Mouse (Mus musculus) forebrain, embryonic 10.5 days (tissue): Measurements from ENCODE around the gene Rpap1. TPM values are rescaled to one million over a fixed set of nuclear protein-coding genes. Genes with fewer than 3 reads are reported as not detected.
A peak's percentile ranks its signal among the peaks of the same experiment; 100 is the strongest.

Source experiments
- DNase-seq: peaks from one replicate; pipeline ENCODE4 v3.0.0-alpha.2; 2017; ENCODE audit warnings: low spot score; ENCODE audit errors: extremely low spot score
- H3K27ac ChIP-seq: fragments of 300-500 bp; sonication (generic); 2 replicates; pipeline ENCODE4 v1.5.1; 2016; ENCODE audit warnings: mild to moderate bottlenecking
- H3K27me3 ChIP-seq: fragments of 300-500 bp; sonication (generic); 2 replicates; pipeline ENCODE4 v1.6.1; 2016; ENCODE audit warnings: mild to moderate bottlenecking; ENCODE audit not compliant: poor library complexity, severe bottlenecking
- H3K36me3 ChIP-seq: fragments of 300-500 bp; sonication (generic); replicated peaks from 2 replicates; pipeline ENCODE4 v1.6.1; 2016; ENCODE audit warnings: mild to moderate bottlenecking, moderate library complexity
- H3K4me1 ChIP-seq: fragments of 300-500 bp; sonication (generic); 2 replicates; pipeline ENCODE4 v1.6.1; 2016
- H3K4me3 ChIP-seq: fragments of 300-500 bp; sonication (generic); 2 replicates; pipeline ENCODE4 v1.5.1; 2016; ENCODE audit warnings: mild to moderate bottlenecking, moderate library complexity
- H3K9me3 ChIP-seq: fragments of 300-500 bp; sonication (generic); 2 replicates; pipeline ENCODE4 v1.6.1; 2016; ENCODE audit warnings: mild to moderate bottlenecking, moderate library complexity
- WGBS: fragments of 180-500 bp; shearing (Covaris S2); methylation state at CpG from one replicate; pipeline ENCODE4 v1.1.7; 2016; 5-methylcytosine and 5-hydroxymethylcytosine counted together
- polyA plus RNA-seq: library from polyadenylated mRNA; unstranded; fragments of >200 nt; fragmentation: Nextera tagmentation; extraction: Ambion mirVana; gene quantifications from 2 replicates; pipeline ENCODE4 v1.2.1, GENCODE M21; 2016

Gene Rpap1
- 42.3 and 43.5 TPM in 2 replicates for polyA plus RNA-seq

- WGBS: under 1% methylated on average over 44 of the region's 44 CpGs
- H3K9me3 ChIP-seq: no peaks in the 10 kb centered on the region
- peak within 1 kb of the TSS; percentile 90 for H3K27ac ChIP-seq
- DNase-seq: peak; percentile 90
- H3K27me3 ChIP-seq: no peaks in the 10 kb centered on the region
- peaks cover 30% of the 10 kb centered on the region for H3K36me3 ChIP-seq
- H3K4me3 ChIP-seq: peak within 1 kb of the TSS; percentile 67
- H3K4me1 ChIP-seq: peaks cover 15% of the 10 kb centered on the region
Measured at GRCm38 (mm10) chr2:119787206-119787883, at the start of gene Rpap1. Rpap1 (minus strand) TSS chr2:119787537.

DNA sequence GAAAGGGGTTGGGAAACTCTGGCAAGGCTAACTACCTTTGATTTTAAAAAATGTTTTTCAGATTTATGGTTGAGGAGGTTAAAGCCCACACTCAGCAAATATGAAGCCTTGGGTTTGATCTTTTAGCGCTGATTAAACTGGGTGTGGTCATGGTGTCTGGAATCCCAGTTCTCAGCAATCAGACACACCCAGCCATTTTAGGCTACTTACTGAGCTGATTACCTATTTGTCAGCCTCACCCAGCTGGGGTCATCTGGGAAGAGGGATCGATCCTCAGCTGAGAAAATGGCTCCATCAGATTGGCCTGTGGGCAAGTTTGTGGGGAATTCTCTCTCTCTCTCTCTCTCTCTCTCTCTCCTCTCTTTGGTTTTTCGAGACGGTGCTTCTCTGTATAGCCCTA lies 46.9 kb upstream of the Rpap1 start:
- no peaks in the 10 kb centered on the region for H3K9me3 ChIP-seq
- H3K27ac ChIP-seq: no peak overlapping the region
- no peaks in the 10 kb centered on the region for H3K36me3 ChIP-seq
- no peaks in the 10 kb centered on the region for H3K4me1 ChIP-seq
- no peaks in the 10 kb centered on the region for H3K27me3 ChIP-seq
- no peak for DNase-seq
- WGBS: 87% methylated on average over 4 of the region's 4 CpGs
- no peak overlapping the region for H3K4me3 ChIP-seq

GRCm38 (mm10) chr2:119830579-119830978 lies 43.2 kb upstream of the Rpap1 start:
- no peak overlapping the region for H3K27ac ChIP-seq
- H3K9me3 ChIP-seq: no peaks in the 10 kb centered on the region
- no peaks in the 10 kb centered on the region for H3K27me3 ChIP-seq
- H3K4me3 ChIP-seq: no peak overlapping the region
- whole genome bisulfite sequencing: 85% methylated on average over 2 of the region's 2 CpGs
- H3K4me1 ChIP-seq: no peaks in the 10 kb centered on the region
- no peak for DNase-seq
- no peaks in the 10 kb centered on the region for H3K36me3 ChIP-seq

GRCm38 (mm10) chr2:119821136-119821535 lies 33.8 kb upstream of the Rpap1 start:
- DNase-seq: no peak
- H3K36me3 ChIP-seq: peaks cover 18% of the 10 kb centered on the region
- H3K27me3 ChIP-seq: no peaks in the 10 kb centered on the region
- H3K9me3 ChIP-seq: no peaks in the 10 kb centered on the region
- no peaks in the 10 kb centered on the region; the same call in 1 of the 2 replicates for H3K4me1 ChIP-seq
- WGBS: 87% methylated on average over 9 of the region's 9 CpGs
- no peak overlapping the region for H3K4me3 ChIP-seq
- H3K27ac ChIP-seq: no peak overlapping the region

GRCm38 (mm10) chr2:119818668-119819272 lies 31.4 kb upstream of the Rpap1 start:
- no peak for DNase-seq
- 73% methylated on average over 9 of the region's 9 CpGs for WGBS
- Histone ChIP-seq H3K9me3 (no peaks in the 10 kb centered on the region), H3K4me1 (no peaks in the 10 kb centered on the region; the same call in 1 of the 2 replicates), H3K27me3 (no peaks in the 10 kb centered on the region), H3K4me3 (no peak overlapping the region), H3K36me3 (peaks cover 37% of the 10 kb centered on the region), H3K27ac (no peak overlapping the region)

GRCm38 (mm10) chr2:119817047-119817446 lies 29.7 kb upstream of the Rpap1 start:
- H3K4me3 ChIP-seq: no peak overlapping the region
- peaks cover 3% of the 10 kb centered on the region for H3K4me1 ChIP-seq
- H3K9me3 ChIP-seq: no peaks in the 10 kb centered on the region
- 87% methylated on average over 5 of the region's 5 CpGs for WGBS
- DNase-seq: no peak
- no peaks in the 10 kb centered on the region for H3K27me3 ChIP-seq
- no peak overlapping the region for H3K27ac ChIP-seq
- peaks cover 54% of the 10 kb centered on the region for H3K36me3 ChIP-seq

- H3K4me1 ChIP-seq: peaks cover 3% of the 10 kb centered on the region
- H3K27me3 ChIP-seq: no peaks in the 10 kb centered on the region
- H3K36me3 ChIP-seq: peaks cover 59% of the 10 kb centered on the region
- H3K27ac ChIP-seq: no peak overlapping the region
- WGBS: 95% methylated on average over 13 of the region's 13 CpGs
- no peak for DNase-seq
- H3K4me3 ChIP-seq: no peak overlapping the region
- no peaks in the 10 kb centered on the region for H3K9me3 ChIP-seq
Measured at GRCm38 (mm10) chr2:119816611-119817010, 29.3 kb upstream of the Rpap1 start.

DNA sequence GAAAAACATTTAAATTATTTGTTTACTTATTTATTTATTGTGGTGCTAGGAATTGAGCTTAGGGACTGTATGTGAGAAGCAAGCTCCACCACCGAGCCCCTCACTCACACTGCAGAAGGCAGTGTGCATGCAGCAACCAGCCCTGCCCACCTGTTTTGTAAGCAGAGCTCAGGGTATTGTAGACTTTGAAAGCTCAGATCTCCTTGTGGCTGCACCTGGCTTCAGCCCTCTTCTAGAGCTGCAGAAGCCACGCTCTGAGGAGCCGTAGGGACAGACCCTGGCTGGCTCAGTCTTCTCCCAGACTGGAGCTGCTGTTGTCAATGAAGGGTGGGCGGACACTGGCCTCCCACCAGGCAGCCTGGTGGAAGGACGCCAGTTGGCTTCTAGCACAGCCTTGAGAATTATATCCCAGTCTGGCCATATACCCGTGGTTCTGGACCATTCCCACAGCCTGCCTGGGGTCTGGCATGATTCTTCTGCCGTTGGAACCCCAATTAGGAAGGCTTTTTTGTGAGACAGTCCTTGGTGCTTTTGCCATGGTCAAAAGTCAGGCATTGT lies 27.1 kb upstream of the Rpap1 start:
- 80% methylated on average over 7 of the region's 7 CpGs for WGBS
- peaks cover 80% of the 10 kb centered on the region for H3K36me3 ChIP-seq

DNA sequence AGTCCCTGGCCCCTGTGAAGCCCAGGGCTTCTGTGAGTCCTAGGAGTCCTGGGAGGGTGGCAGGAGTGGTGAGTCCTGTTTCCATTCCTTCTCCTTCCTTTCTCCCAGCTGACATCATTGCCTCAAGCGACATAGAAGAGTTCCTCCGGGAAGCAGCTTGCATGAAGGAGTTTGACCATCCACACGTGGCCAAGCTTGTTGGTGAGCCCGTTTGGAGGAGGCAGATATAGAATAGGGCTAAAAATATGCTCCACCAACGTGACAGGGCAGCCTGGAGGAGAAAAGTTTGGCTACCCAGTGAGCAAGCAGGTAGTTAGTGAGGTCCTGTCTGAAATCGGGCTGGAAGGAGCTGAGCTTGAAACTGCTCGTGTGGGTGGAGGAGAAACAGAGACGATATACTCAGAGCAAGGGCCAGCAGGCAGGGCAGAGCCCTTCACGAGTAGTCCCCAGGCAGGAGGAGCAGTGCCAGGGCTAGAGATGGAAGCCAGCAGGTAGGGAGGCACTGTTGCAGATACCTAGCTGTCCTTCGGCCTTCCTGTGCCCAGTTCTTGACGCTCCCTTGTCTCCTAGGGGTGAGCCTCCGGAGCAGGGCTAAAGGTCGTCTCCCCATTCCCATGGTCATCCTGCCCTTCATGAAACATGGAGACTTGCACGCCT lies 24.3 kb upstream of the Rpap1 start:
- Histone ChIP-seq H3K36me3 (peaks cover 95% of the 10 kb centered on the region), H3K9me3 (no peaks in the 10 kb centered on the region), H3K27ac (no peak overlapping the region), H3K4me3 (no peak overlapping the region), H3K4me1 (peaks cover 25% of the 10 kb centered on the region), H3K27me3 (no peaks in the 10 kb centered on the region)
- 88% methylated on average over 14 of the region's 14 CpGs for WGBS
- DNase-seq: no peak

More for the DNA sequence above, 27.1 kb upstream of the Rpap1 start:
- Histone ChIP-seq H3K9me3 (no peaks in the 10 kb centered on the region), H3K27ac (no peak overlapping the region), H3K4me3 (no peak overlapping the region), H3K27me3 (no peaks in the 10 kb centered on the region), H3K4me1 (peaks cover 3% of the 10 kb centered on the region)
- DNase-seq: no peak

GRCm38 (mm10) chr2:119810890-119811289 lies 23.6 kb upstream of the Rpap1 start:
- peaks cover 95% of the 10 kb centered on the region for H3K36me3 ChIP-seq
- DNase-seq: no peak

DNA sequence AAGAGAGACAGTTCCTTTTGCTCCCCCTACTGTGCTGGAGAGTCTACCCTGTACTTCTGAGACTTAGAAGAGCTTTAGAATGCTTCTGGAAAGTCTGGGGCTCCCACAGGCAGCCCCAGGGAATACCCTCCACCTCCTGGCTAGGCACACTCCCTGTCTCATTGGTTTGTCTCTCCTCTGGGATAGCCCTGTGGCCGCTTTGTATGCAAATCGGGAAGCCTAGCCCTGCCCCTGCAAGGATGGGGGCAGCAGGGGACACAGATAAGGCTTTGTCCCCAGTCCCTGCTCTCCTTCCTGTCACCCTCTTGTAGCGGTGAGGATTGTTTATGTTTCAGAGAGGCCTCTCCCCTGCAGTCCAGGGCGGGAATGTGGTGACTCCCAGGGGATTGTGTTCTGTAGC lies 21.5 kb upstream of the Rpap1 start:
- no peak overlapping the region for H3K27ac ChIP-seq

More at GRCm38 (mm10) chr2:119810890-119811289, 23.6 kb upstream of the Rpap1 start:
- Histone ChIP-seq H3K27ac (no peak overlapping the region), H3K27me3 (peaks cover 4% of the 10 kb centered on the region), H3K4me1 (peaks cover 30% of the 10 kb centered on the region), H3K4me3 (no peak overlapping the region), H3K9me3 (no peaks in the 10 kb centered on the region)
- 89% methylated on average over 12 of the region's 12 CpGs for WGBS

GRCm38 (mm10) chr2:119808438-119808837 lies 21.1 kb upstream of the Rpap1 start:
- 24% methylated on average over 4 of the region's 4 CpGs for WGBS
- Histone ChIP-seq H3K4me3 (no peak overlapping the region), H3K27ac (no peak overlapping the region), H3K27me3 (peaks cover 28% of the 10 kb centered on the region), H3K36me3 (peaks cover 98% of the 10 kb centered on the region), H3K9me3 (no peaks in the 10 kb centered on the region), H3K4me1 (peaks cover 53% of the 10 kb centered on the region)
- DNase-seq: no peak

More for the DNA sequence above, 21.5 kb upstream of the Rpap1 start:
- no peak overlapping the region for H3K4me3 ChIP-seq
- DNase-seq: no peak
- H3K9me3 ChIP-seq: no peaks in the 10 kb centered on the region
- H3K36me3 ChIP-seq: peaks cover 99% of the 10 kb centered on the region
- 38% methylated on average over 4 of the region's 4 CpGs for WGBS
- H3K4me1 ChIP-seq: peaks cover 50% of the 10 kb centered on the region
- H3K27me3 ChIP-seq: peaks cover 24% of the 10 kb centered on the region
